Mouse (Mus musculus) Muller cell, postnatal 12 days (primary cell): Measurements from ENCODE around the gene Tfap2d.

Experiments used
- DNase-seq: peaks from one replicate; pipeline ENCODE4 v3.0.0-alpha.2; 2015; ENCODE audit errors: inconsistent ontology term

The Tfap2d gene

DNA sequence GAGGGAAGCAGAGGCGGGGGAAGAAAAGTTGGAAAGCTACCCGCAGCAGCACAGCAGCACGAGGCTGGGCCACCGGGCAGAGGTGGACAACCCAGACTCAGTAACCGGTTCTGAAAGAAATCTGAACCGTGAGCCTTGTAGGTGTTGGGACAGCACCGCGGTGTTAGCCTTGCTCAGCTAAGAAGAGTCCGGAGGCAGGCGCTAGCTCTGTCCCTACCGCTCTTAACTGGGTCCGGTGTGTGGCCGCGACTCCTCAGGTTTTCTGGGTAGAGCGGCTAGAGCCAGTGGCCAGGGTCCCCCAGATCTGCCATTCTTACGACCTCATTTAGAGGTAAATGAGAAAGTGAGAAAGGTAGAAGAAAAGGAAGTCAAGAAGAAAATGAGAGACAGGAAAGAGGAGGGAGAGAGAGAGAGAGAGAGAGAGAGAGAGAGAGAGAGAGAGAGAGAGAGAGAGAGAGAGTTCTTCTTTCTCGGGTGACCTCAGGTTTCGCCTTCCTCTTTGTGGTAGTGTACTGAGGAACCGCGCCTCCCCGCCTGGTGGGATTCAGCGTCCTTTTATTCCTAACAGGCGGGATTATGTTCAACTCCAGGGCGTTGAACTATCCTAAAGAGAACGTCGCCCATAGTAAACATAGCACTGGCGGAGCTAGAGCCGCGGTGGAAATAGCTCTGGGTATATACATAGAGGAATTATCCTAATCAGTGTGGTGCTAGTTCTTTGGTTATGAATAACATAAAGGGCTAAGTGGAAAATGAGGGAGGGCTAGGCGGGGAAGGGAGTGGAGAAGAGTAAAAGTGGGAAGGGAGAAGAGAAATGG, 107.6 kb downstream of the Tfap2d start:
- no peak for DNase-seq

- no peak for DNase-seq
These were observed 108.2 kb downstream of the Tfap2d start for GRCm38 (mm10) chr1:19211033-19211405.

- no peak for DNase-seq
These were observed 108.8 kb downstream of the Tfap2d start for GRCm38 (mm10) chr1:19211546-19212154.

GRCm38 (mm10) chr1:19212691-19213090, 109.9 kb downstream of the Tfap2d start:
- DNase-seq: no peak

- DNase-seq: no peak
These were observed 110.3 kb downstream of the Tfap2d start for GRCm38 (mm10) chr1:19213171-19213570.

DNA sequence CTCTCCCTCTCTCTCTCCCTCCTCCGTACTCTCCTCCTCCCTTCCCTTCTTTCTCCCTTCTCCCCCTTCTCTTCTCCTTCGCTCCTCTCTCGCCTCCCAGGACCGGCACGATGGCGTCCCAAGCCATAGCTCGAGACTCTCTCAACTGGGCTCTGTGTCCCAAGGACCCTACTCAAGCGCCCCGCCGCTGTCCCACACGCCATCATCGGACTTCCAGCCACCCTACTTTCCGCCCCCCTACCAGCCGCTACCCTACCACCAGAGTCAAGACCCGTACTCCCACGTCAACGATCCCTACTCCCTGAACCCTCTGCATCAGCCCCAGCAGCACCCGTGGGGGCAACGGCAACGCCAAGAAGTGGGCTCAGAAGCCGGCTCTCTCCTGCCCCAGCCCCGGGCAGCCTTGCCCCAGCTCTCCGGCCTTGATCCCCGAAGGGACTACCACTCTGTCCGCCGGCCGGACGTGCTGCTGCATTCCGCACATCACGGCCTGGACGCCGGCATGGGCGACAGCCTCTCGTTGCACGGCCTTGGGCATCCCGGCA, 111.1 kb downstream of the Tfap2d start:
- DNase-seq: no peak
